Mouse (Mus musculus) kidney, embryonic 16.5 days (tissue): ENCODE measurements around the gene Pld3. TPM values are rescaled to one million over a fixed set of nuclear protein-coding genes. Genes with fewer than 3 reads are reported as not detected.

Experiments
- ATAC-seq: fragments of 200-750 bp; cut with Nextera tagmentation; 2 replicates; pipeline ENCODE4 v1.8.0; 2017; ENCODE audit warnings: moderate TSS enrichment; ENCODE audit not compliant: low FRiP score, low TSS enrichment
- H3K27ac ChIP-seq: fragments of 300-500 bp; sonication (generic); 2 replicates; pipeline ENCODE4 v1.5.1; 2014; ENCODE audit warnings: low read length
- H3K27me3 ChIP-seq: fragments of 300-500 bp; sonication (generic); 2 replicates; pipeline ENCODE4 v1.6.1; 2014; ENCODE audit warnings: low read length, control low read depth, mixed read lengths; ENCODE audit not compliant: insufficient read depth
- H3K36me3 ChIP-seq: fragments of 300-500 bp; sonication (generic); 2 replicates; pipeline ENCODE4 v1.6.1; 2014; ENCODE audit warnings: low read length, control low read depth, mixed read lengths; ENCODE audit not compliant: insufficient read depth
- H3K4me1 ChIP-seq: fragments of 300-500 bp; sonication (generic); 2 replicates; pipeline ENCODE4 v1.6.1; 2014; ENCODE audit warnings: low read length, control low read depth, mixed read lengths; ENCODE audit not compliant: insufficient read depth
- H3K4me2 ChIP-seq: fragments of 300-500 bp; sonication (generic); replicated peaks from 2 replicates; pipeline ENCODE4 v1.6.1; 2014; ENCODE audit warnings: low read depth, low read length
- H3K4me3 ChIP-seq: fragments of 300-500 bp; sonication (generic); 2 replicates; pipeline ENCODE4 v1.5.1; 2014; ENCODE audit warnings: mild to moderate bottlenecking, low read length
- H3K9ac ChIP-seq: fragments of 300-500 bp; sonication (generic); replicated peaks from 2 replicates; pipeline ENCODE4 v1.6.1; 2014; ENCODE audit warnings: low read length
- H3K9me3 ChIP-seq: fragments of 300-500 bp; sonication (generic); 2 replicates; pipeline ENCODE4 v1.6.1; 2016; ENCODE audit warnings: low read length, control low read depth
- WGBS: fragments of 180-500 bp; shearing (Covaris S2); extraction: QIAGEN DNeasy Blood & Tissue Kit; methylation state at CpG from one replicate; pipeline ENCODE4 v1.1.7; 2014; 5-methylcytosine and 5-hydroxymethylcytosine counted together
- polyA plus RNA-seq: library from polyadenylated mRNA; unstranded; fragments of >200 nt; fragmentation: Nextera tagmentation; extraction: Ambion mirVana; gene quantifications from 2 replicates; pipeline ENCODE4 v1.2.1, GENCODE M21; 2015

Gene Pld3
- polyA plus RNA-seq, 1 experiment from 2014 or later = 121 TPM

GRCm38 (mm10) chr7:27572133-27572532 is 19.1 kb upstream of the Pld3 start:
- no peak overlapping the region for H3K9ac ChIP-seq
- peaks cover 58% of the 10 kb centered on the region for H3K36me3 ChIP-seq
- no peak overlapping the region for H3K4me3 ChIP-seq

GRCm38 (mm10) chr7:27569580-27570224 is 16.7 kb upstream of the Pld3 start:
- Histone ChIP-seq H3K27ac (no peak overlapping the region), H3K9ac (no peak overlapping the region), H3K27me3 (no peaks in the 10 kb centered on the region), H3K9me3 (no peaks in the 10 kb centered on the region), H3K4me3 (no peak overlapping the region), H3K4me2 (no peak overlapping the region), H3K4me1 (no peaks in the 10 kb centered on the region), H3K36me3 (peaks cover 59% of the 10 kb centered on the region)
- ATAC-seq = no peak
- WGBS = 85% methylated on average over 5 of the region's 5 CpGs

More at GRCm38 (mm10) chr7:27572133-27572532, 19.1 kb upstream of the Pld3 start:
- no peak for ATAC-seq
- Histone ChIP-seq H3K4me1 (no peaks in the 10 kb centered on the region), H3K27me3 (no peaks in the 10 kb centered on the region), H3K27ac (no peak overlapping the region), H3K4me2 (no peak overlapping the region), H3K9me3 (no peaks in the 10 kb centered on the region)
- 92% methylated on average over 4 of the region's 4 CpGs for WGBS

- Histone ChIP-seq H3K36me3 (peaks cover 53% of the 10 kb centered on the region), H3K4me2 (no peak overlapping the region), H3K4me1 (peaks cover 3% of the 10 kb centered on the region; the same call in 1 of the 2 replicates), H3K27me3 (no peaks in the 10 kb centered on the region), H3K9ac (no peak overlapping the region), H3K4me3 (no peak overlapping the region), H3K27ac (no peak overlapping the region), H3K9me3 (no peaks in the 10 kb centered on the region)
- 76% methylated on average over 1 of the region's 1 CpGs for WGBS
- no peak for ATAC-seq
Measured at GRCm38 (mm10) chr7:27560978-27561377, 8.0 kb upstream of the Pld3 start.

GRCm38 (mm10) chr7:27560291-27560887 is 7.4 kb upstream of the Pld3 start:
- H3K4me1 ChIP-seq = peaks cover 3% of the 10 kb centered on the region; the same call in 1 of the 2 replicates
- no peak overlapping the region for H3K4me3 ChIP-seq
- H3K9me3 ChIP-seq = no peaks in the 10 kb centered on the region
- H3K36me3 ChIP-seq = peaks cover 49% of the 10 kb centered on the region
- WGBS = 53% methylated on average over 8 of the region's 8 CpGs
- ATAC-seq = 0 out of 2 replicates have a peak, but pooled peaks have one; percentile 9
- H3K9ac ChIP-seq = peak overlapping the region; percentile 49; the same call in 1 of the 2 replicates
- H3K4me2 ChIP-seq = no peak overlapping the region
- H3K27ac ChIP-seq = no peak overlapping the region
- no peaks in the 10 kb centered on the region for H3K27me3 ChIP-seq

- Histone ChIP-seq H3K36me3 (peaks cover 7% of the 10 kb centered on the region), H3K4me2 (peak overlapping the region; percentile 83), H3K9ac (peak overlapping the region; percentile 78), H3K27me3 (no peaks in the 10 kb centered on the region), H3K4me3 (peak overlapping the region; percentile 66), H3K27ac (0 out of 2 replicates have a peak overlapping the region, but pooled peaks have one; percentile 28), H3K4me1 (peaks cover 15% of the 10 kb centered on the region), H3K9me3 (no peaks in the 10 kb centered on the region)
- 50% methylated on average over 5 of the region's 5 CpGs for WGBS
- no peak for ATAC-seq
Measured at GRCm38 (mm10) chr7:27552070-27552469, 948 bp downstream of the Pld3 start.

GRCm38 (mm10) chr7:27549597-27549996 is 3.4 kb downstream of the Pld3 start:
- 68% methylated on average over 6 of the region's 6 CpGs for WGBS
- peaks cover 19% of the 10 kb centered on the region for H3K4me1 ChIP-seq
- no peak overlapping the region for H3K4me2 ChIP-seq
- no peaks in the 10 kb centered on the region for H3K27me3 ChIP-seq
- peak overlapping the region; percentile 50; the same call in 1 of the 2 replicates for H3K27ac ChIP-seq
- no peak for ATAC-seq
- no peak overlapping the region for H3K4me3 ChIP-seq
- no peaks in the 10 kb centered on the region for H3K36me3 ChIP-seq
- H3K9me3 ChIP-seq = no peaks in the 10 kb centered on the region
- 0 out of 2 replicates have a peak overlapping the region, but pooled peaks have one; percentile 31 for H3K9ac ChIP-seq

GRCm38 (mm10) chr7:27544675-27545370 is 8.2 kb downstream of the Pld3 start:
- Histone ChIP-seq H3K27ac (no peak overlapping the region), H3K9ac (peak overlapping the region; percentile 26; the same call in 1 of the 2 replicates), H3K4me1 (peaks cover 13% of the 10 kb centered on the region), H3K9me3 (no peaks in the 10 kb centered on the region), H3K4me3 (no peak overlapping the region), H3K27me3 (no peaks in the 10 kb centered on the region), H3K4me2 (no peak overlapping the region), H3K36me3 (no peaks in the 10 kb centered on the region; the same call in 1 of the 2 replicates)
- no peak for ATAC-seq
- 78% methylated on average over 12 of the region's 12 CpGs for WGBS

- no peak for ATAC-seq
- Histone ChIP-seq H3K36me3 (no peaks in the 10 kb centered on the region; the same call in 1 of the 2 replicates), H3K9me3 (no peaks in the 10 kb centered on the region), H3K27ac (peak overlapping the region; percentile 15; the same call in 1 of the 2 replicates), H3K4me3 (no peak overlapping the region), H3K4me1 (peaks cover 13% of the 10 kb centered on the region), H3K4me2 (no peak overlapping the region), H3K27me3 (no peaks in the 10 kb centered on the region), H3K9ac (no peak overlapping the region)
- WGBS = 83% methylated on average over 4 of the region's 4 CpGs
Measured at GRCm38 (mm10) chr7:27543851-27544250, 9.2 kb downstream of the Pld3 start.

- peak overlapping the region; percentile 43; the same call in 1 of the 2 replicates for H3K27ac ChIP-seq
- H3K36me3 ChIP-seq = no peaks in the 10 kb centered on the region; the same call in 1 of the 2 replicates
- peak overlapping the region; percentile 96 for H3K4me2 ChIP-seq
- H3K9me3 ChIP-seq = no peaks in the 10 kb centered on the region
- no peaks in the 10 kb centered on the region for H3K27me3 ChIP-seq
- 0 out of 2 replicates have a peak, but pooled peaks have one; percentile 1 for ATAC-seq
- peak overlapping the region; percentile 78 for H3K9ac ChIP-seq
- 50% methylated on average over 6 of the region's 6 CpGs for WGBS
- peak overlapping the region; percentile 58 for H3K4me3 ChIP-seq
- H3K4me1 ChIP-seq = peaks cover 13% of the 10 kb centered on the region
Measured at GRCm38 (mm10) chr7:27543065-27543464, 10.0 kb downstream of the Pld3 start.
